Mouse (Mus musculus) left cerebral cortex, adult 11 months (tissue): ENCODE measurements around the gene Top1.

ENCODE experiments used
- DNase-seq: peaks from one replicate; pipeline ENCODE4 v3.0.0; 2022; ENCODE audit warnings: low spot score

Gene Top1

GRCm38 (mm10) chr2:160741580-160741979 lies 95.9 kb downstream of the Top1 start:
- no peak for DNase-seq

- DNase-seq = no peak
Observed at GRCm38 (mm10) chr2:160742161-160742609, 96.5 kb downstream of the Top1 start.

- no peak for DNase-seq
Observed at GRCm38 (mm10) chr2:160744040-160744822, 98.5 kb downstream of the Top1 start.

GRCm38 (mm10) chr2:160744823-160745210 lies 99.1 kb downstream of the Top1 start:
- DNase-seq = no peak

- no peak for DNase-seq
Observed at GRCm38 (mm10) chr2:160745497-160745896, 99.8 kb downstream of the Top1 start.

GRCm38 (mm10) chr2:160746637-160747036 lies 100.9 kb downstream of the Top1 start:
- DNase-seq = no peak

GRCm38 (mm10) chr2:160747075-160747474 lies 101.4 kb downstream of the Top1 start:
- DNase-seq = no peak

- no peak for DNase-seq
Observed at GRCm38 (mm10) chr2:160756583-160757203, 111.0 kb downstream of the Top1 start.

- DNase-seq = no peak
Observed at GRCm38 (mm10) chr2:160760433-160761184, 114.9 kb downstream of the Top1 start.

GRCm38 (mm10) chr2:160763816-160764215 lies 118.1 kb downstream of the Top1 start:
- no peak for DNase-seq

GRCm38 (mm10) chr2:160764386-160764785 lies 118.7 kb downstream of the Top1 start:
- DNase-seq = no peak

GRCm38 (mm10) chr2:160765096-160765495 lies 119.4 kb downstream of the Top1 start:
- DNase-seq = no peak

- DNase-seq = no peak
Observed at GRCm38 (mm10) chr2:160766371-160766771, 120.7 kb downstream of the Top1 start.

GRCm38 (mm10) chr2:160767201-160767600 lies 121.5 kb downstream of the Top1 start:
- DNase-seq = no peak

GRCm38 (mm10) chr2:160768097-160768695 lies 122.5 kb downstream of the Top1 start:
- DNase-seq = no peak

GRCm38 (mm10) chr2:160768997-160769396 lies 123.3 kb downstream of the Top1 start:
- no peak for DNase-seq

- DNase-seq = no peak
Observed at GRCm38 (mm10) chr2:160770409-160770808, 124.7 kb downstream of the Top1 start.

GRCm38 (mm10) chr2:160770871-160771270 lies 125.2 kb downstream of the Top1 start:
- no peak for DNase-seq

GRCm38 (mm10) chr2:160771325-160772276 lies 125.9 kb downstream of the Top1 start:
- no peak for DNase-seq
